Mouse (Mus musculus): Measurements from ENCODE around the gene Cyp2c70. TPM values are rescaled to one million over a fixed set of nuclear protein-coding genes. Genes with fewer than 3 reads are reported as not detected.
A peak's percentile ranks its signal among the peaks of the same experiment; 100 is the strongest.
"Not testable (repeated sequence)": the region's sequence is repeated elsewhere in the genome, so short reads cannot be mapped to it uniquely, and the experiment has no call there.

Cyp2c70 gene
- 1 to 10 TPM; 1.5 to 1.8 TPM for total RNA-seq (2021)

DNA sequence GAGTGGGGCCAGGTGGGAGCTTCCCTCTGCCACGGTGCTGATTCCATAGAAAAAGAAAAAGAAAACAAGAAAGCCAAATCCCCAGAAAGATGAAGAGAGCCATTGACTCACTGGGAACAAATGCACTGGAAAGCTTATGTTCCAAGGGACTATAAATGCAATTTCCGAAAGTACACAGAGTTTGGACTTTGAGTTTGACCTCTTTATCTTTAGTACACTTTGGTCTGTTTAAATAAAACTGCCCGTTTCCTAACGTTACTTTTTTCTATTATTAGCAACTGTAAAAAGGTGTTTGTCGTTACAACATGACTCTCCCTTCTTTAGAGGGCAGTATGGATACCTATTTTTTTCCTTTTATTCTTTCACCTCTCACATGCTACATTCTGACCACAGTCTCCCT is at the start of gene Cyp2c70:
TSS of gene Cyp2c70 (minus strand) at position 174 of the 400 bp plus-strand sequence.
- intact Hi-C loops (cut with DNase I) = no loop called here
- DNase-seq (ENCODE audit: low spot score in 2 of 2) = no peak

DNA sequence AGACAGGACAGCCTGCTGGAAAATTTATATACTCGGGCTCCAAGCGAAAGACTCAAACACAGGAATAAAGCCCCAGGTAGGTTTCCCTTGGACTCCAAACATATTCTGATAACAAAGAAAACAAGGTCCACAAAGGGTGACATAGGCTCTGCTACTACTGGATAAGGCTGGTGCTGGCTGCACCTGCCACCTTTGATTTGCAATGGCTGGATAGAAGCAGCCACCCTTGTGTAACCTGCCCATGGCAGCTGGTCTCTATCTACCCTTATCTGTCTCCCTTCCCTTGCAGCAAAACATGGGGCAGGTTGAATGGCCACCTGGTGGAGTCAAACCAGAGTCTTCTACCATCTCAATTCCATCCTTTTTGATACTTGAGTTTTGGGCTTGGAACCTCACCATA is 45.4 kb upstream of the Cyp2c70 start:
- no peak for DNase-seq (ENCODE audit: low spot score in 2 of 2)
- intact Hi-C loops (cut with DNase I) = no loop called here

DNA sequence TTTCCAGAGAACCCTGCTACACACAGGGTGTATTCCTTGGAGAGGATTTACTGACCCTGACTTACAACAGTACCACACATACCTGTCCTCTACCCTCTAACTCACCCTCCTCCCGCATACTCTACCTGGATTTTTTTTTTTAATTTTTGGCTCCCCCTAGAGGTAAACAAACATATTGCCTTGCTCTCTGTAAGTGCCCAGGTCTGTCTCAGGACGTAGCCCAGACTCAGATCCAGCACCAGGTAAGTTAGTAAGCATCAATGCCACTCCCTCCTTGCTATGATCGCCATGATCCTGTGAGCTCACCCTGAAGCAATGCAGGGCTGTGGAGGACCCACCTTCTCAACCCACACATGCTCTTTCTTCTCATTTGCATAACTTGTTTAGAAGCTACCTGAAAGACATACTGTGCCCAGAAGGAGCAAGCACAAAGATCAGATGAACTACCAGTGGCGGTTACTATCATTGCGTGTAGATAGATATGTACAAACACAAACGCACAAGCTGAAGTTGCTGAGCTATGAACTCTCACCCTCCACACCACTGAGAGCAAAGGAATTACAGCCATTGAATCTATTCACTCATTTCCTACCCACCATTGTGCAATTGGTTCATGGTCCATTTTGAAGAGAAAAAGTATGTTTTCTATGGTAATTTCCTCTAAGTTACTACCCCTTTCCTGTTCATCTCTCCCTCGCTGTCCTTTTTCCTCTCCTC is 44.9 kb upstream of the Cyp2c70 start:
- DNase-seq (ENCODE audit: low spot score in 2 of 2) = no peak
- intact Hi-C loops (cut with DNase I) = no loop called here

DNA sequence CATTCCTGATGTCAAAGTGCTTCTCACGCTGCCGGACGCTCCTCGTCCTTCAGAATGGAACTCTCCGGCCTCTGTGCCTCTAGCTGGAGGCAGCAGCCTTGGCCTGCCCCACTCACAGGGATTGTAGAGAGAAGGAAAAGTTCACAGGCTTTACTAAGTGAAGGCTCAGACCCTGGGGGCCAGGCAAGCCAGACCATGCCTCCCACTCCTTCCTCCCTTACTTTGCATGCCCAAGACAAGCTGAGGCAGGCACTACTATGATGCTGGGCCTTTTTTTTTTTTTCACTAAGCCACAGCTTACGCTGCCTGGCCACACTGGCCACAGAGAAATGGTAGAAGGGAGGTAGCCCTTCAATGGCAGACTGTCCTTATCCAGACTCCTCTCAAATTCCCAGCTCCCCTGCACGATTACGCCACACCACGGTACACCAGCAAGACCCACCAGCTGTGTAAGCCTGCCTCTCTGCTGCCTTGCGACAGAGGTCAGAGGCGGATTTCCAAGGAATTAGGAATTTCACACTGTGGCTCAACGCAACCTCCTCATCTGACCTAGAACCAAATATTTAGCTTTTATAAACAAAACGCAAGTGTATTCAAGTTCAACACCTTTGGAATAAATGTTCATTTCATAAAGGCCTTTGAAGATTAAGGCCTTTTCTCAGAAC is 44.1 kb upstream of the Cyp2c70 start:
- intact Hi-C loops (cut with DNase I) = no loop called here
- no peak for DNase-seq (ENCODE audit: low spot score in 2 of 2)

DNA sequence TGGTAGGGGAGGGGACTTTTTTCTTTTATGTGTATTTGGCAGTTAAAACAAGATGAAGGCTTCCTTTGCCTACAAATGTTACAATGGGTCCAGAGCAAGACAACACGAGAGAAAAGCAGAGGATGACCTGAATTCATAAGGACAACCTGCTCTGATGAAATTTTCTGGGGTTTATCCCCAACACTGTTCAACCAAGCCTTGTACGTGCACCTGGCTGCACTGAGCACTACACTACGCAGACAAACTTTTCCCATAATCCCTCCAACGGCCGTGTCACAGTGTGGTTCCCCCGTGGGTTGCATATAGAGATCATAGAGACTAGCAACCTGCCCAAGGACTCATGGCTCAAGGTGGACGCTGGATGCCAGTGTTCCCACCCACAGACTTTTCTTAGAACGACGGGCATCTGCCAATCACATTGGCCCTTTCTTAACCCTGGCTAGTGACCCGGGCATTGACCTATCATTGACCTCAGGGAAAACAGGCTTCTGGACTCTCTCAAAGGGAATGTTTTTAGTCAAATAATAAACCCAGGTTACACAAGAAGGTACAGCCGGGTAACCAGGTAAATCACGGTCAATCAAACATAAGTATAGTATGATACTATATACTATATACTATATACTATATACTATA is 39.5 kb upstream of the Cyp2c70 start:
- no peak for DNase-seq (ENCODE audit: low spot score in 2 of 2)
- intact Hi-C loops (cut with DNase I) = no loop called here

DNA sequence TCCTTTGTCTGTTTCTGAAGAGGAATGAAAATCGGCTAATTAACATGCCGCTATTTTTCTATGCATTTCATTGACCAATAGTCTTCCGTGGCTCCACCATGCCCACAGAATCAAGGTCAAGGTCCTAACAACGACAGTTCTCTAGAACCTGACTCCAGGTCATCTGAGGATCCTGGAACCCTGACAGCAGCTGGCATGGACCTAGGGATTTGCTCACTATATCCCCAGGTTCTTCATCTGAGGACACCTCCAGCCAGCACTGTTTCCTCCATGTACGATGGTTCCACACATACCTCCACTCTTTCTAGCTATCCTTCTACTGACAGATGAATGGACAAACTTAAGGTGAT is 38.6 kb upstream of the Cyp2c70 start:
- intact Hi-C loops (cut with DNase I) = loop anchor here (1.0 kb wide), 1 partner anchor 1243 kb away; no protein-coding TSS in a partner anchor
- DNase-seq (ENCODE audit: low spot score in 2 of 2) = no peak

DNA sequence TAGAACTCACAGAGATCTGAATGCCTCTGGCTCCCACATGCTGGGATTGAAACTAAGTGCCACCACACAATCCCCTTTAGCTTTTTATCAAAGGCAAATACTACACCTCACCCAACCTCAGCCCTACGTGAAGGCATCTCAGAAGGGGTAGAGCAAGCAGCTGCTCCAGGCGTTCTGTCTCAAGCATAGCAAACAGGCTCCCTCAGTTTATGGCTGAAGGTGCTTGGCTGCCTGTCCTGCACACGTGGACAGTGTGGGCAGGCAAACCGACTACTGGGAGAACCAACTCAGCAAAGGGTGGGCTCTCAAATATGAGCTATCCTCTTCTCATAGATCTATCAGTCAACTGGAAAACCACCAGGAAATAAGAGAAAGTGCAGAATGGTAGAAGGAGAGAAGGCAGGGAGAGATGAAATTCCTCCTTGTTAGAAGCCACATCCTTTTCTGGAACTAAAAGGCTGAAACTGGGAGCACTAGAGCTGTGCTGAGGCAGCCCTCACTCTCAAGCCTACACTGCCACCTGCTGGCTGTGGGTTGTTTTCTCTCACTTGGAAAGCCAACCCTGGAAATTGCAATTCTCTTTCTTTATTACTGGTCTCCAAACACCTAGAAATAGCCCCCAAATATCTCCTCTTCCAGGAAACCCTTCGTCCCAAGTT is 38.1 kb upstream of the Cyp2c70 start:
- intact Hi-C loops (cut with DNase I) = loop anchor here (1.0 kb wide), 1 partner anchor 1243 kb away; no protein-coding TSS in a partner anchor
- DNase-seq (ENCODE audit: low spot score in 2 of 2) = peak; percentile 76 to 83

DNA sequence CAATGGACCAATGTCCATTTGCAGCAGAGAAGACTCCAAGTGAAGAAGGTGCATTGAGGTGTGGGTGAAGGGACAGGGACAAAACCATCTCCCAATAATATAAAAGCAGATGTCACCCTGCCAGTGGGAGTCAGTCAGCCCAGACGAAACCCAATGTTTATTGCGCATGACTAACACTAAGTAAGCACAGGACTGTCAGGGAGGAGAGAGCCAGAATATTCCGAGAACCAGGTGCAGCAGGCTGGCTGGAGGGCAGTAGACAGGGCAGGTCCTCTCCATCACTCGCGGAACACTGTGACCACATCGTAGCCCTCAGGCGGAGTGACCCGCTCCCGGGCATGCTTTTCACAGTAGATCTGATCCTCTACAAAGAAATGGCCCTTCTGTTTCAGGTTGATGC is 35.2 kb upstream of the Cyp2c70 start:
- DNase-seq (ENCODE audit: low spot score in 2 of 2); intact Hi-C loops (cut with DNase I): not testable (repeated sequence)

DNA sequence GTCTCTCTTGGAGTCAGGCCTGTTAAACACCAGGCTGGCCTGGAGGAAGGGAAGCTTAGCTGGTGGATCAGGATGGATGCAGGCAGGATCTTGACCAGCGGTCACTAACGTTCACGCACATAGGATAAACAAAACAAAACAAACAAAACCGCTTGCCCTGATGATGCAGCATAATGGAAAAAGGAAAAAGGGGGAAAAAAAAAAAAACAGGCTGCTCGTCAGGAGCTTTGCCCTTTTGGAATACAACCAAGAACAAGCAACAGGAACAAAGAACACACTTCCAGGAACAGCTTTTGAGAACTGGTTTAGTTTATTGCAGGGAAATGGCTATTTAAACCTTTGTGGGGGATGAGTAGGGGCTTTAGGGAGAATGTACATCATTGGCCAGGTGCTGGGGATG is 33.7 kb upstream of the Cyp2c70 start:
- DNase-seq (ENCODE audit: low spot score in 2 of 2) = no peak
- intact Hi-C loops (cut with DNase I) = no loop called here

DNA sequence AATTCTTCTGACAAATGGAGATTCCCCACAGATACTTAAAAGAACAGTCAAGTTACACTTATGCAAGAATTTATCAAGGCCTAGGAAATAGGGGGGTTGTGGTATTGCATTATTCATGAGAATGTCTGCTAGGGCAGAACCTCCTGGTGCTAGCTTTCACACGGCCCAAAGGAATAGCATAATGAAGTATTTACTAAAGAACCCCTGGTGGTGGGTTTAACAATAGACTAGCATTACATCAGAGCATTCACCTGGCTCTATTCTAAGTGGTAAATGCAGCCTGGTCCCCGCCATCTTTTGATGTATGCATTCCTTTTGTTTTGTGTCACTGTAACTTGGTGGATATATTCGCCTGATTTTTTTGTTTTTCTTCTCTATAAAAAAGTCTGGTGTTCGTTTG is 15.8 kb upstream of the Cyp2c70 start:
- DNase-seq (ENCODE audit: low spot score in 2 of 2); intact Hi-C loops (cut with DNase I): not testable (repeated sequence)

DNA sequence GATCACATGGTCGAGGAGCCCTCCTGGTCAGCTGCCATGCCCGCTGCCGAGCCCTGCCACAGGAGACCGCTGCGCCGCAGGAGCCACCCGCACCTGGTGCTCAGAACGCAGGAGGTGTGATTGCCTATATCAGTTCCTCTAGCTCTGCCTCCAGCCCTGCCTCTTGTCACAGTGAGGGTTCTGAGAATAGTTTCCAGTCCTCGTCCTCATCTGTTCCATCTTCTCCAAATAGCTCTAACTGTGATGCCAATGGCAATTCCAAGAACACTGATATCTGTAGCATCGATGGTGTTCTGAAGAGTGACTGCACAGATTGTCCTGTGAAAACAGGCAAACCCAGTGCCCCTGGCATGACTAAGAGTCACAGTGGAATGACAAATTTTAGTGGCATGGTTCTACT is 3.5 kb upstream of the Cyp2c70 start:
- DNase-seq (ENCODE audit: low spot score in 2 of 2) = peak; percentile 1 to 53
- intact Hi-C loops (cut with DNase I) = no loop called here

DNA sequence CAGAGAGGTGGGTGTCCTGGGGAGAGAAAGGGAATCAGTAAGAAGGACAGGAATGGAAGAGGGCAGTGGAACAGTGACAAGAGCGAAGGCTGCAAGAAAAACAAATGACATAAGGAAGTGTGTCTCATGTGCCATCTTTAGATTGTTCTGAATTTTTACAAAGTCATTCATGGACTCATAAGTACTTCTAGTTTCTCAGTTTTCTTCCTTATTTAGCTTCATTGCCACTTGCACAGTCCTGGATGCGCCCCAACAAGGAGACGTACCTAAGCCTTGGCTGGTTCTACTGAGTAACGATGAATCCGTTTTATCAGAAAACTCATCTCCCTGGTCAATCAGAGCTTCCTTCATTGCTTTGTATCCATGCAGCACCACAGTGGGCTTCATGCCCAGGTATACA is 3.5 kb downstream of the Cyp2c70 start:
- DNase-seq (ENCODE audit: low spot score in 2 of 2) = peak in 1 of 2 experiments; percentile 67
- intact Hi-C loops (cut with DNase I) = no loop called here

DNA sequence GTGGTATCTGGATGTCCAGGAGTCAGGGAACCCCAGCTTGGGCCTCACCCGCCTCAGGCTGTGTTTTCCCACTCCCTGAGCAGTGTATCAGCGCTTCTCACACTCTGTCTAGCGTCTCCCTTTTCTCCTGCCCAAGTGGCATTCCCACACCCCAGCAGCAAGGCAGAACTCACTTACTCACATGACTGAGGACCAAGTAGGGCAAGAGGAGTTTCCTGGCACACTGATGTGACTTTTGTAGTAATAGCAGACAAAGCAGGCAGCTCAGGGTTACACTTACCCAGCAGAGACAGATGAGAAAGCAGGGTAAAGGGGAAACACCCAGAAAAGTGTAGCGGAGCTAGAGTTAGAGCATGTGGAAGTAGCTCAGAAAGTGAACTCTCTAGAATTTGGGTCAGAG is 8.8 kb downstream of the Cyp2c70 start:
- DNase-seq (ENCODE audit: low spot score in 2 of 2) = no peak
- intact Hi-C loops (cut with DNase I) = no loop called here

DNA sequence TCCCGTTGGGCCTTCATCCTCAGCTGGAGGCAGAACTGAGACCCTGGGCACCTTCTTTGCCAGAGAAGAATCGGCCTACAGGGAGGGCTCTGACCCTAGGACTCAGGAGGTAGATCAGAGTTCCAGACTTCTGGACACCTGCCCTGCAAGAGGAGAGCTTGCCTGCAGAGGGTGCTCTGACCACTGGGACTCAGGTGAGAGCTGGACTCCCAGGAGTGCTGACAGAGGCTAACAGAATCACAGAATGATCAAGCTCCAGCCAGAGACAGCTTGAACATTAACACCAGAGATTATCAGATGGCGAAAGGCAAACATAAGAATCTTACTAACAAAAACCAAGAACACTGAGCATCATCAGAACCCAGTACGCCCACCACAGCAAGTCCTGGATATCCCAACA is 18.7 kb downstream of the Cyp2c70 start:
- DNase-seq (ENCODE audit: low spot score in 2 of 2); intact Hi-C loops (cut with DNase I): not testable (repeated sequence)

DNA sequence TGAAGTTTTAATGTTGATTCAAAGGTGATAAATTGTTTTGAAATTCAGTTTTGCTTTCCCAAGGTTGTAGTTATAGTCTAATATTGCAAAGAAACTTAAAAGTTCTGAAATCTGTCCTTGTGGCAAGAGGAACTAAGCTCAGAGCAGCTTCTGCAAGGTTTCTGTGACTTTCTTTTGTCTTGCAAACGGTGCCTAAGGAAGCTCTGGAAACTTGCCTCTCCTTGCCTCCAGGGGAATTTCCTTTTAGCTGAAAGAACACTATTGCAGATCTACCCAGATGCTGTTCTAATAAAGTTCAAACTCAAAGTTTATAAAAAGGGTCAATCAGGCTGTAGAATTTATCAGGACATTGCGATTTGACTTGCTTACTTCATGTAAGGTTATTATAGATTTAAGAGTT is 60.1 kb downstream of the Cyp2c70 start:
- intact Hi-C loops (cut with DNase I); DNase-seq (ENCODE audit: low spot score in 2 of 2): not testable (repeated sequence)

DNA sequence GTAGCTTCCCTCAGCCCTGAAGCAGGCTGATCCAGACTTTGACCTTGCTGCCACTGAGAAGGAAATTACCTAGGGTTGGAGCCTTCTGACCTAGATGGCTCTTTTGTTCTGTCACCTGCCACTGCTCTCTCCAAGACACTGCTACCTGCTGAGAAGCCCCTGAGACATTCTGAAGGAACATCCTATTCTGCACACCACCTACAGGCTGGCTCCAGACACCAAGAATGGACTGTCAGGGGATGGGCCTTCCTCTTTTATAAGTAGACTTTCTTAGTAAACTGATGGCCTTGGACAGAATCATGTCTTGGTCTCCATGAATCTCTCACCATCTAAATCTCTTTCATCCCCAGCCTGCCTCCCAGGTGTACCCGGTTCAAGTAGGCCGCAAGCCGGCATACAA is 62.0 kb downstream of the Cyp2c70 start:
- DNase-seq (ENCODE audit: low spot score in 2 of 2); intact Hi-C loops (cut with DNase I): not testable (repeated sequence)

DNA sequence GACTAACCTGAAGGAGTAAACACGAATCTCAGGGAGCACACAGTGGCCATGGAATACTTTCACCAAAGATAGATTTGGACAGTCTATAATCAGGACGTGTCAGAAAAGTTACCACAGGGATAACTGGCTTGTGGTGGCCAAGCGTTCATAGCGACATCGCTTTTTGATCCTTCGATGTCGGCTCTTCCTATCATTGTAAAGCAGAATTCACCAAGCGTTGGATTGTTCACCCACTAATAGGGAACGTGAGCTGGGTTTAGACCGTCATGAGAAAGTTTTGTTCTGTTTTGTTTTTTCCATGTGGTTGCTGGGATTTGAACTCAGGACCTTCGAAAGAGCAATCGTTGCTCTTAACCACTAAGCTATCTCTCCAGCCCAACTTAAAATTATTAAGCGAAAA is 67.5 kb downstream of the Cyp2c70 start:
- DNase-seq (ENCODE audit: low spot score in 2 of 2); intact Hi-C loops (cut with DNase I): not testable (repeated sequence)
